ENCODE assay signal across 9 mouse cellular contexts in genomic region chr13:41017832-41018231, GRCm38 (mm10). TPM values are rescaled to one million over a fixed set of nuclear protein-coding genes. Genes with fewer than 3 reads are reported as not detected.
DNase-seq lines count a peak whose midpoint lies in the region; ATAC-seq lines count a peak whose summit lies in the region.
"Had no signal": no experiment of that assay in that cellular context is flagged by ENCODE, and none has a peak within 500 bp of the region (broad histone marks: within the 10 kb centered on the region; RNA-seq: fewer than 3 reads in every experiment).

No protein-coding gene starts in this region.

- intact Hi-C loops in left cerebral cortex, postnatal 4 days (cut with DNase I) = loop anchor here (10.0 kb wide), 1 partner anchor 217 kb away; no protein-coding TSS in a partner anchor

- H3K4me1 ChIP-seq in kidney, embryonic 15.5 days = peaks cover 15% of the 10 kb centered on the region
- H3K4me1 ChIP-seq in brown adipose tissue, adult 24 weeks (ENCODE audit: control insufficient read depth, insufficient read depth, insufficient read length, low read length) = peaks cover 23% of the 10 kb centered on the region
- H3K4me1 ChIP-seq in embryonic facial prominence, embryonic 14.5 days (ENCODE audit: control insufficient read depth, insufficient read depth, low read length) = peaks cover 11% of the 10 kb centered on the region
- peaks cover 86% of the 10 kb centered on the region for H3K4me1 ChIP-seq in liver, embryonic 12.5 days

- whole genome bisulfite sequencing in kidney, embryonic 15.5 days = 76% methylated on average over 4 of the region's 4 CpGs
- WGBS in embryonic facial prominence, embryonic 14.5 days = 76% methylated on average over 4 of the region's 4 CpGs
- 17% methylated on average over 4 of the region's 4 CpGs for WGBS in liver, embryonic 12.5 days (ENCODE audit: insufficient replicate concordance)

- peak overlapping the region; percentile 70; the same call in 1 of the 2 replicates for H3K4me2 ChIP-seq in kidney, embryonic 15.5 days
- peak overlapping the region; percentile 85; the same call in 1 of the 2 replicates for H3K4me2 ChIP-seq in embryonic facial prominence, embryonic 14.5 days (ENCODE audit: low read depth, low read length)
- peak overlapping the region; percentile 95 for H3K4me2 ChIP-seq in liver, embryonic 12.5 days

- H3K27ac ChIP-seq in kidney, embryonic 15.5 days = no peak overlapping the region
- H3K27ac ChIP-seq in brown adipose tissue, adult 24 weeks (replicated peaks; ENCODE audit: low read depth, low read length) = 0 out of 2 replicates have a peak overlapping the region, but pooled peaks have one; percentile 3
- H3K27ac ChIP-seq in embryonic facial prominence, embryonic 14.5 days (replicated peaks; ENCODE audit: low read depth, low read length) = no peak overlapping the region
- H3K27ac ChIP-seq in liver, embryonic 12.5 days = peak overlapping the region; percentile 99

- no peak for DNase-seq in kidney, adult 9 months
- no peak for DNase-seq in embryonic facial prominence, embryonic 14.5 days (ENCODE audit: low spot score)
- DNase-seq in adrenal gland, adult 8-10 months = no peak
- DNase-seq in adrenal gland, postnatal 10 days = no peak
- DNase-seq in left cerebral cortex, postnatal 4 days = no peak

- no peak overlapping the region for H3K4me3 ChIP-seq in kidney, embryonic 15.5 days (replicated peaks)
- peak overlapping the region; percentile 73 for H3K4me3 ChIP-seq in brown adipose tissue, adult 24 weeks (ENCODE audit: insufficient read depth, low read depth, low read length)
- H3K4me3 ChIP-seq in embryonic facial prominence, embryonic 14.5 days (ENCODE audit: low read depth, low read length) = no peak overlapping the region
- peak overlapping the region; percentile 86 for H3K4me3 ChIP-seq in liver, embryonic 12.5 days

- no peaks in the 10 kb centered on the region for H3K9me3 ChIP-seq in kidney, embryonic 15.5 days (replicated peaks)
- H3K9me3 ChIP-seq in embryonic facial prominence, embryonic 14.5 days (ENCODE audit: control insufficient read depth, low read length) = no peaks in the 10 kb centered on the region
- no peaks in the 10 kb centered on the region for H3K9me3 ChIP-seq in liver, embryonic 12.5 days (replicated peaks)

- ATAC-seq in kidney, embryonic 15.5 days (replicated peaks; ENCODE audit: low FRiP score) = no peak; the same call in 1 of the 2 replicates
- no peak for ATAC-seq in embryonic facial prominence, embryonic 14.5 days (ENCODE audit: low read depth)
- ATAC-seq in liver, embryonic 12.5 days = peak; percentile 85
- ATAC-seq: midbrain, embryonic 16.5 days had no signal

- no peak overlapping the region for H3K9ac ChIP-seq in kidney, embryonic 15.5 days
- no peak overlapping the region for H3K9ac ChIP-seq in embryonic facial prominence, embryonic 14.5 days (ENCODE audit: low read depth, low read length)
- peak overlapping the region; percentile 93 for H3K9ac ChIP-seq in liver, embryonic 12.5 days

- H3K27me3 ChIP-seq in kidney, embryonic 15.5 days = no peaks in the 10 kb centered on the region
- H3K27me3 ChIP-seq in embryonic facial prominence, embryonic 14.5 days (replicated peaks; ENCODE audit: control insufficient read depth, insufficient read depth, low read length) = no peaks in the 10 kb centered on the region
- H3K27me3 ChIP-seq in liver, embryonic 12.5 days (replicated peaks) = no peaks in the 10 kb centered on the region

- H3K36me3 ChIP-seq in kidney, embryonic 15.5 days = peaks cover 72% of the 10 kb centered on the region
- peaks cover 51% of the 10 kb centered on the region for H3K36me3 ChIP-seq in embryonic facial prominence, embryonic 14.5 days (ENCODE audit: control insufficient read depth, insufficient read depth, low read length)
- H3K36me3 ChIP-seq in liver, embryonic 12.5 days = peaks cover 76% of the 10 kb centered on the region

RNA-seq across cellular contexts. Expression of gene Tmem14c, which starts 1.7 kb away (rescaled TPM):
- polyA plus RNA-seq in kidney, embryonic 15.5 days (2015; fragmentation: Nextera tagmentation; extraction: Ambion mirVana) = 207 and 214 TPM in 2 replicates
- polyA plus RNA-seq in brown adipose tissue, adult 24 weeks (2012; ENCODE audit: insufficient read depth, insufficient read length, missing spikeins) = 595 and 651 TPM in 2 replicates
- polyA plus RNA-seq in embryonic facial prominence, embryonic 14.5 days (2014; fragmentation: Nextera tagmentation; extraction: Ambion mirVana) = 216 and 223 TPM in 2 replicates
- polyA plus RNA-seq in liver, embryonic 12.5 days (2016; fragmentation: Nextera tagmentation; extraction: Ambion mirVana) = 916 and 938 TPM in 2 replicates
- 100 to 1,000 TPM; 108 to 169 (median 133) TPM for total RNA-seq in adrenal gland, adult 8-10 months (2022)
- 100 to 1,000 TPM; 310 to 344 TPM for total RNA-seq in adrenal gland, postnatal 10 days (2021)
- total RNA-seq in left cerebral cortex, postnatal 4 days (2021) = 10 to 100 TPM; 56.1 to 57.2 TPM

RNA-seq across cellular contexts. Expression of gene Pak1ip1, which starts 17.0 kb away (rescaled TPM):
- 67.8 and 68.5 TPM in 2 replicates for polyA plus RNA-seq in kidney, embryonic 15.5 days (2015; fragmentation: Nextera tagmentation; extraction: Ambion mirVana)
- polyA plus RNA-seq in brown adipose tissue, adult 24 weeks (2012; ENCODE audit: insufficient read depth, insufficient read length, missing spikeins) = 53.0 and 58.3 TPM in 2 replicates
- 58.6 and 58.7 TPM in 2 replicates for polyA plus RNA-seq in embryonic facial prominence, embryonic 14.5 days (2014; fragmentation: Nextera tagmentation; extraction: Ambion mirVana)
- polyA plus RNA-seq in liver, embryonic 12.5 days (2016; fragmentation: Nextera tagmentation; extraction: Ambion mirVana) = 85.0 and 88.4 TPM in 2 replicates
- total RNA-seq in adrenal gland, adult 8-10 months (2022) = 10 to 100 TPM; 55.7 to 64.6 (median 57.4) TPM
- 10 to 100 TPM; 48.0 to 55.5 TPM for total RNA-seq in adrenal gland, postnatal 10 days (2021)
- total RNA-seq in left cerebral cortex, postnatal 4 days (2021) = 10 to 100 TPM; 29.8 to 33.7 TPM

Comparison
In these comparisons a context has a peak if more than half of its experiments do, and no peak if none do; other contexts are left out.
1. H3K27ac ChIP-seq: peak in brown adipose tissue, adult 24 weeks (single experiment) and liver, embryonic 12.5 days (single experiment); none in kidney, embryonic 15.5 days (single experiment) and embryonic facial prominence, embryonic 14.5 days (single experiment).
2. H3K4me3 ChIP-seq: peak in brown adipose tissue, adult 24 weeks (single experiment) and liver, embryonic 12.5 days (single experiment); none in kidney, embryonic 15.5 days (single experiment) and embryonic facial prominence, embryonic 14.5 days (single experiment).
3. Peak in every context shown above with its lines, with median percentiles within 50 percentile points of each other: H3K4me2 ChIP-seq.